8 mouse cellular contexts compared by ENCODE assay signal in the genomic region with DNA sequence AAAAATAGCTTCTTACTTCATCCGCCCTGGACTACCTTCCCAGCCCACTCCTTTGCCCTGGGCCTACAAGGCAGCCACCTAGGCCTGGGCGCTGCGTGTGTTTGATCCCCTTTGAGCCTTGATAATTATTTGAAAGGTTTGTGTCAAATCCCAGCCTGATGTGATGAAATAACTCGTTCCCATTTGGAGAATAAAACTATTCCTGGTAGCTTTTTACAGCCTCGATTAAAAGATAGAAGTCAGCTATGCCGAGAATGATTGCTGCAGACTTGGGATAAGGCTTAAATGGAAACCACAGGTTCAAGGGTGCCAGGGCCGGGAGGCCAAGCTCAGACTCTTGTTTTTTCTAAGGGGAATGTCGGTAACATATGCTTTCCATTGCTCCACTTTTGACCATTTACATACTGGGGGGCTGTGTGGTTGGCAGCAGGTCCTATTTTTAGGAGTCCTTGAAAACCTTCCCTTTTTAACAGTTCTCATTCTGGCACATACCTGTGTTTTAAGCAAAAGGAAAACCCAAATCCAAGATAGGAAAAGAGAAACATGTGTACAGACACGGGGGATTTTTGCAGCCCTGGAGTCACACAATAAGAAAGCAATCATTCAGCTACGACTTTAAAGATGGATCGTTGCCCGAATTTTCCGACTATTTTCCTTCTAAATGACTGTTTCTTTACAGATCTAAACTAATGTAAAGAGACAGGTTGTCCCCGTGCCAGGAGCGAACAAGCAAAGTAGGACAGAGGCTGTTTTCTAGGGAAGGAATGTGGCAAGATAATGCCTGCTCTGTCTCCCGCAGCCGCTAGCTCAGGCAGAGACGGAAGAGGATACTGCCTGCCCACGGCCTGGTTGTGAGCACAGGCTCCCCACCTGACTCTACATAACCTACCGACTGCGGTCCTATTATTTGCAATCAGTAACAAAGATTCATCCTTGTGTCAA.
A peak's percentile ranks its signal among the peaks of the same experiment; 100 is the strongest.
DNase-seq lines count a peak whose midpoint lies in the region; ATAC-seq and TF ChIP-seq lines count a peak whose summit lies in the region.
"Had no signal": no experiment of that assay in that cellular context is flagged by ENCODE, and none has a peak within 500 bp of the region (broad histone marks: within the 10 kb centered on the region; RNA-seq: fewer than 3 reads in every experiment).

No protein-coding gene starts in this region.

- no peak for ATAC-seq in limb, embryonic 12.5 days (ENCODE audit: insufficient number of reproducible peaks, insufficient read depth, low FRiP score, low TSS enrichment, low read depth)
- no peak for ATAC-seq in intestine, postnatal 0 days

- H3K9ac ChIP-seq in limb, embryonic 12.5 days (replicated peaks): no peak overlapping the region
- no peak overlapping the region for H3K9ac ChIP-seq in intestine, postnatal 0 days (ENCODE audit: low read depth, low read length)
- H3K9ac ChIP-seq: liver, embryonic 13.5 days had no signal

- no peak for TF ChIP-seq CTCF in embryonic fibroblast, embryonic 13.5 days (IDR thresholded peaks at IDR 0.05; ENCODE audit: borderline replicate concordance, insufficient read depth, low read length)
- TF ChIP-seq CTCF in intestine, postnatal 0 days (IDR thresholded peaks at IDR 0.05; ENCODE audit: low read depth): no peak

- H3K27ac ChIP-seq in limb, embryonic 12.5 days: peak overlapping the region; percentile 51
- no peak overlapping the region for H3K27ac ChIP-seq in limb, embryonic 10.5 days
- H3K27ac ChIP-seq in embryonic fibroblast, embryonic 13.5 days (ENCODE audit: insufficient read depth, low read length): peak overlapping the region; percentile 70
- peak overlapping the region; percentile 68 for H3K27ac ChIP-seq in intestine, postnatal 0 days (ENCODE audit: low read depth, low read length)
- H3K27ac ChIP-seq: liver, embryonic 13.5 days had no signal

- no peak overlapping the region for H3K4me3 ChIP-seq in limb, embryonic 12.5 days (replicated peaks)
- no peak overlapping the region for H3K4me3 ChIP-seq in limb, embryonic 10.5 days
- H3K4me3 ChIP-seq in embryonic fibroblast, embryonic 13.5 days (ENCODE audit: insufficient read depth, low read length): no peak overlapping the region
- no peak overlapping the region for H3K4me3 ChIP-seq in intestine, postnatal 0 days (ENCODE audit: low read depth, low read length)
- H3K4me3 ChIP-seq: liver, embryonic 13.5 days had no signal

- 67% methylated on average over 21 of the region's 21 CpGs for WGBS in limb, embryonic 12.5 days
- 79% methylated on average over 21 of the region's 21 CpGs for WGBS in limb, embryonic 10.5 days
- 53% methylated on average over 21 of the region's 21 CpGs for WGBS in intestine, postnatal 0 days

- no peak overlapping the region for H3K4me2 ChIP-seq in limb, embryonic 12.5 days
- H3K4me2 ChIP-seq in intestine, postnatal 0 days (replicated peaks; ENCODE audit: low read depth): peak overlapping the region; percentile 48
- H3K4me2 ChIP-seq: liver, embryonic 13.5 days had no signal

- DNase-seq in limb, embryonic 10.5 days (ENCODE audit: low spot score): no peak
- DNase-seq in right cerebral cortex, postnatal 25 days: peak; percentile 37
- no peak for DNase-seq in ovary, postnatal 14 days (ENCODE audit: low spot score)
- DNase-seq in adrenal gland, adult 2 months: no peak
- DNase-seq: liver, embryonic 13.5 days had no signal

- no peaks in the 10 kb centered on the region for H3K36me3 ChIP-seq in limb, embryonic 12.5 days
- no peaks in the 10 kb centered on the region for H3K36me3 ChIP-seq in limb, embryonic 10.5 days
- no peaks in the 10 kb centered on the region for H3K36me3 ChIP-seq in intestine, postnatal 0 days (ENCODE audit: control insufficient read depth, insufficient read depth)
- H3K36me3 ChIP-seq: liver, embryonic 13.5 days had no signal

- H3K9me3 ChIP-seq in limb, embryonic 12.5 days: no peaks in the 10 kb centered on the region
- H3K9me3 ChIP-seq in limb, embryonic 10.5 days (replicated peaks): no peaks in the 10 kb centered on the region
- no peaks in the 10 kb centered on the region for H3K9me3 ChIP-seq in intestine, postnatal 0 days (ENCODE audit: control insufficient read depth)
- H3K9me3 ChIP-seq: liver, embryonic 13.5 days had no signal

- H3K27me3 ChIP-seq in limb, embryonic 12.5 days: peaks cover 6% of the 10 kb centered on the region; the same call in 1 of the 2 replicates
- H3K27me3 ChIP-seq in limb, embryonic 10.5 days (ENCODE audit: low read depth, poor library complexity, severe bottlenecking): 0 out of 2 replicates have a peak, but pooled peaks cover 4% of the 10 kb centered on the region
- no peaks in the 10 kb centered on the region for H3K27me3 ChIP-seq in intestine, postnatal 0 days (replicated peaks; ENCODE audit: control insufficient read depth, insufficient read depth, low read length)

- TF ChIP-seq POLR2A in embryonic fibroblast, embryonic 13.5 days (IDR thresholded peaks at IDR 0.05; ENCODE audit: low read depth, low read length): no peak

- H3K4me1 ChIP-seq in limb, embryonic 12.5 days (replicated peaks): peaks cover 15% of the 10 kb centered on the region
- H3K4me1 ChIP-seq in limb, embryonic 10.5 days: no peaks in the 10 kb centered on the region
- peaks cover 11% of the 10 kb centered on the region; the same call in 1 of the 2 replicates for H3K4me1 ChIP-seq in embryonic fibroblast, embryonic 13.5 days (ENCODE audit: control insufficient read depth, insufficient read depth, low read length)
- peaks cover 10% of the 10 kb centered on the region; the same call in 1 of the 2 replicates for H3K4me1 ChIP-seq in intestine, postnatal 0 days (replicated peaks; ENCODE audit: control insufficient read depth, insufficient read depth, low read length)
